Mouse (Mus musculus): Measurements from ENCODE around the gene Crybg2. TPM values are rescaled to one million over a fixed set of nuclear protein-coding genes. Genes with fewer than 3 reads are reported as not detected.

Gene Crybg2
- polyA plus RNA-seq, 1 experiment from 2014 or later = 0.96 TPM

GRCm38 (mm10) chr4:134102742-134103119, 42.1 kb downstream of the Crybg2 start:
- Histone ChIP-seq H3K4me3 (replicated peaks) (peak overlapping the region; percentile 74), H3K4me1 (peaks cover 8% of the 10 kb centered on the region), H3K27ac (no peak overlapping the region), H3K9me3 (no peaks in the 10 kb centered on the region), H3K9ac (peak overlapping the region; percentile 67), H3K36me3 (replicated peaks) (no peaks in the 10 kb centered on the region), H3K27me3 (no peaks in the 10 kb centered on the region), H3K4me2 (peak overlapping the region; percentile 73)
- 4% methylated on average over 21 of the region's 21 CpGs for WGBS
- peak; percentile 57 for ATAC-seq (ENCODE audit: low FRiP score)

- 84% methylated on average over 7 of the region's 7 CpGs for WGBS
- no peak overlapping the region for H3K4me3 ChIP-seq (replicated peaks)
- H3K36me3 ChIP-seq (replicated peaks) = no peaks in the 10 kb centered on the region
- H3K27ac ChIP-seq = no peak overlapping the region
- peaks cover 8% of the 10 kb centered on the region for H3K4me1 ChIP-seq
- no peak overlapping the region for H3K4me2 ChIP-seq
- no peaks in the 10 kb centered on the region for H3K27me3 ChIP-seq
- no peak overlapping the region for H3K9ac ChIP-seq
- H3K9me3 ChIP-seq = no peaks in the 10 kb centered on the region
- ATAC-seq (ENCODE audit: low FRiP score) = no peak
Observed at GRCm38 (mm10) chr4:134106105-134106504, 45.5 kb downstream of the Crybg2 start.

GRCm38 (mm10) chr4:134107730-134108129, 47.1 kb downstream of the Crybg2 start:
- no peaks in the 10 kb centered on the region for H3K9me3 ChIP-seq
- no peak for ATAC-seq (ENCODE audit: low FRiP score)
- no peaks in the 10 kb centered on the region for H3K27me3 ChIP-seq
- H3K4me2 ChIP-seq = no peak overlapping the region
- H3K36me3 ChIP-seq (replicated peaks) = no peaks in the 10 kb centered on the region
- no peak overlapping the region for H3K27ac ChIP-seq
- WGBS = 90% methylated on average over 7 of the region's 7 CpGs
- H3K4me3 ChIP-seq (replicated peaks) = no peak overlapping the region
- H3K9ac ChIP-seq = no peak overlapping the region
- H3K4me1 ChIP-seq = peaks cover 7% of the 10 kb centered on the region

- H3K9ac ChIP-seq = no peak overlapping the region
- peaks cover 7% of the 10 kb centered on the region for H3K4me1 ChIP-seq
- H3K36me3 ChIP-seq (replicated peaks) = no peaks in the 10 kb centered on the region
- H3K27ac ChIP-seq = no peak overlapping the region
- no peak overlapping the region for H3K4me2 ChIP-seq
- ATAC-seq (ENCODE audit: low FRiP score) = no peak
- 69% methylated on average over 5 of the region's 5 CpGs for WGBS
- H3K27me3 ChIP-seq = no peaks in the 10 kb centered on the region
- H3K9me3 ChIP-seq = no peaks in the 10 kb centered on the region
- H3K4me3 ChIP-seq (replicated peaks) = no peak overlapping the region
Observed at GRCm38 (mm10) chr4:134108196-134108595, 47.6 kb downstream of the Crybg2 start.

- no peak for ATAC-seq (ENCODE audit: low FRiP score)
- Histone ChIP-seq H3K4me2 (no peak overlapping the region), H3K9ac (no peak overlapping the region), H3K27ac (no peak overlapping the region), H3K4me3 (replicated peaks) (no peak overlapping the region), H3K4me1 (peaks cover 13% of the 10 kb centered on the region), H3K36me3 (replicated peaks) (no peaks in the 10 kb centered on the region), H3K27me3 (no peaks in the 10 kb centered on the region), H3K9me3 (no peaks in the 10 kb centered on the region)
- WGBS = 57% methylated on average over 3 of the region's 3 CpGs
Observed at GRCm38 (mm10) chr4:134110653-134111052, 50.0 kb downstream of the Crybg2 start.

DNA sequence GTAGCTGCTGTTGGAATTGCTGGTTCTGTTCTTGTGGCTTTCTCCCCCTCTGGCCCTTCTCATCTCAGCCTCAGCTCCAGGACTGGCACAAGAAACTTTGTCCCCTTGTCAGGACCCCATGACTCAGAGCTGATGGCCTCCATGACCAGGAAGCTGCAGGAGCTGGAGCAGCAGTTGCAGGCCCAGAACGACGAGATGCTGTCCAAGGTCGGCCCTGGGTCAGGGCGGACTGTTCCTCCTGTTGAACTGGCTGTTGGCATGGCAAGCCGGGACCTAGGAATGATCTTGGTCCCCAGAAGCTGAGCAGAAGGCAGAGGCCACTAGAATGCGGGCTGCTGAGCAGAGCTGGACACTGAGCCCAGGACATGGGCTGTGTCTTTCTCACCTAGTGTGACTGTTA, 51.8 kb downstream of the Crybg2 start:
- Histone ChIP-seq H3K4me2 (no peak overlapping the region), H3K36me3 (replicated peaks) (no peaks in the 10 kb centered on the region), H3K9ac (no peak overlapping the region), H3K4me1 (peaks cover 13% of the 10 kb centered on the region), H3K27ac (no peak overlapping the region), H3K4me3 (replicated peaks) (no peak overlapping the region), H3K9me3 (no peaks in the 10 kb centered on the region), H3K27me3 (no peaks in the 10 kb centered on the region)
- WGBS = 83% methylated on average over 6 of the region's 6 CpGs
- no peak for ATAC-seq (ENCODE audit: low FRiP score)

- H3K9me3 ChIP-seq = no peaks in the 10 kb centered on the region
- 45% methylated on average over 10 of the region's 10 CpGs for WGBS
- H3K4me1 ChIP-seq = peaks cover 13% of the 10 kb centered on the region
- H3K4me3 ChIP-seq (replicated peaks) = no peak overlapping the region
- no peak overlapping the region for H3K27ac ChIP-seq
- no peak overlapping the region for H3K4me2 ChIP-seq
- ATAC-seq (ENCODE audit: low FRiP score) = no peak
- no peak overlapping the region for H3K9ac ChIP-seq
- H3K36me3 ChIP-seq (replicated peaks) = no peaks in the 10 kb centered on the region
- no peaks in the 10 kb centered on the region for H3K27me3 ChIP-seq
Observed at GRCm38 (mm10) chr4:134113356-134113994, 52.9 kb downstream of the Crybg2 start.

DNA sequence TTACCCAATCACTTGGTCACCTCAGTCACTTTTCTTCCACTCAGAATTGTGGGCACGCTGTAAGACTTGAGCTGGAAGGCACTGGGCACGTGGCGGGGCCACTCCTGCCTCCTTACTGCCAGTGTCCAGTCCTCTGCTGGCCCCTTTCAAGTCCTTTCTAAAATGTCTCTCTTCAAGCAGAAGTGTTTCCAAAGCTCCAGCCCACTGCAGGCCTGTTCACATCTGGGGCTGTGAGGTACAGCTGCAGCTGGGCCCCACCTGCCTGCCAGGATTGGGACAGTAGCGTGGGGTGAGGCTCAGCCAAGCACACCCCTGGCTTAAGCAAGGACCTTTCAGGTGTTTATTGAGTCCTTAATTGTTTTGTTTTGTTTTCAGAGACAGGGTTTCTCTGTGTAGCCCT, 53.4 kb downstream of the Crybg2 start:
- H3K36me3 ChIP-seq (replicated peaks) = no peaks in the 10 kb centered on the region
- H3K9ac ChIP-seq = no peak overlapping the region
- ATAC-seq (ENCODE audit: low FRiP score) = no peak
- no peaks in the 10 kb centered on the region for H3K27me3 ChIP-seq
- no peaks in the 10 kb centered on the region for H3K9me3 ChIP-seq
- peaks cover 13% of the 10 kb centered on the region for H3K4me1 ChIP-seq
- H3K4me2 ChIP-seq = no peak overlapping the region
- H3K27ac ChIP-seq = no peak overlapping the region
- H3K4me3 ChIP-seq (replicated peaks) = no peak overlapping the region
- 91% methylated on average over 4 of the region's 4 CpGs for WGBS

- no peak overlapping the region for H3K27ac ChIP-seq
- H3K27me3 ChIP-seq = no peaks in the 10 kb centered on the region
- H3K4me2 ChIP-seq = no peak overlapping the region
- no peak for ATAC-seq (ENCODE audit: low FRiP score)
- H3K4me3 ChIP-seq (replicated peaks) = no peak overlapping the region
- H3K9me3 ChIP-seq = no peaks in the 10 kb centered on the region
- H3K4me1 ChIP-seq = peaks cover 13% of the 10 kb centered on the region
- H3K9ac ChIP-seq = no peak overlapping the region
- 89% methylated on average over 16 of the region's 16 CpGs for WGBS
- H3K36me3 ChIP-seq (replicated peaks) = no peaks in the 10 kb centered on the region
Observed at GRCm38 (mm10) chr4:134115215-134116144, 54.9 kb downstream of the Crybg2 start.

DNA sequence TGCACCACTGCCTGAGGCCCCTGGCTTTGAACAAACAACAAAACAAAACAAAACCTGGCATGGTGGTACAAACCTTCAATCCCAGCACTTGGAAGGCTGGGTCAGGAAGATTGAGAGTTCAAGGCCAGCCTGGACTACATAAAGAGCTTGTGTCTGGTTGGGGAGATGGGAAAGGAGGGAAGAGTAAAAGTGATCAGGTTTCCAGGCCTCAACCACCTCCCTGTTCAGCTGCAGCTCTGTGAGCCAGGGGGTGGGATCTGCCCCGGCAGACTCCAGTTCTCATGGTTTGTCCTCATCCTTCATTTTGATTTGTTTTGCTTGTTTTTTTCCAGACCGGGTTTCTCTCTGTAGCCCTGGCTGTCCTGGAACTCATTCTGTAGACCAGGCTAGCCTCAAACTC, 55.9 kb downstream of the Crybg2 start:
- Histone ChIP-seq H3K9ac (no peak overlapping the region), H3K27ac (no peak overlapping the region), H3K4me1 (peaks cover 13% of the 10 kb centered on the region), H3K4me3 (replicated peaks) (no peak overlapping the region), H3K4me2 (no peak overlapping the region), H3K9me3 (no peaks in the 10 kb centered on the region), H3K27me3 (0 out of 2 replicates have a peak, but pooled peaks cover under 1% of the 10 kb centered on the region), H3K36me3 (replicated peaks) (no peaks in the 10 kb centered on the region)
- no peak for ATAC-seq (ENCODE audit: low FRiP score)
- 90% methylated on average over 2 of the region's 2 CpGs for WGBS

DNA sequence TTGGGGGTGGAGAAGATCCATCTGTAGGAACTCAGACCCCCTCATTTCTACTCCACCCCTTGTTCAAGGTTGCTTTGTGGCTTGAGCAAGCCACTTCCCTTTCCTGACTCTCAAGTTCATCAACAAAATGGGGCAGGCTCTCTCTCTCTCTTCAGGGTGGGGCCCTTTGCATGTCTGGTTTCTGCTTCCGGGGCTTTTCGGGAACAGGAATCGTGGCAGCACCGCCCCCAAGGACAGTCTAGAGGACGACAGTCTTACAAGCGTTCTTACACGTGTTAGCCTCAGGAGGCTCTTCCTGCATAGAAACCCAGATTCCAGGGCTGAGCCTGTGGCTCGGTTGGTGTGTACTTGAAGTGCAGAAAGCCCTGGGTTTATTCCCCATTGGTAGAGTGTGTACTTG, 56.4 kb downstream of the Crybg2 start:
- peaks cover 13% of the 10 kb centered on the region for H3K4me1 ChIP-seq
- H3K27me3 ChIP-seq = 0 out of 2 replicates have a peak, but pooled peaks cover 3% of the 10 kb centered on the region
- no peak overlapping the region for H3K4me3 ChIP-seq (replicated peaks)
- H3K27ac ChIP-seq = no peak overlapping the region
- H3K9ac ChIP-seq = no peak overlapping the region
- no peaks in the 10 kb centered on the region for H3K36me3 ChIP-seq (replicated peaks)
- 92% methylated on average over 8 of the region's 8 CpGs for WGBS
- no peaks in the 10 kb centered on the region for H3K9me3 ChIP-seq
- H3K4me2 ChIP-seq = no peak overlapping the region
- ATAC-seq (ENCODE audit: low FRiP score) = no peak

- Histone ChIP-seq H3K4me2 (no peak overlapping the region), H3K9ac (no peak overlapping the region), H3K4me3 (replicated peaks) (no peak overlapping the region), H3K27me3 (0 out of 2 replicates have a peak, but pooled peaks cover 3% of the 10 kb centered on the region), H3K27ac (no peak overlapping the region), H3K4me1 (peaks cover 7% of the 10 kb centered on the region), H3K36me3 (replicated peaks) (no peaks in the 10 kb centered on the region), H3K9me3 (no peaks in the 10 kb centered on the region)
- WGBS = 75% methylated on average over 14 of the region's 14 CpGs
- ATAC-seq (ENCODE audit: low FRiP score) = no peak
Observed at GRCm38 (mm10) chr4:134118126-134118800, 57.6 kb downstream of the Crybg2 start.

Data from forebrain, embryonic 12.5 days (tissue).